Mouse (Mus musculus): ENCODE data around the gene Phf21a. TPM values are rescaled to one million over a fixed set of nuclear protein-coding genes. Genes with fewer than 3 reads are reported as not detected.
"Not testable (repeated sequence)": the region's sequence is repeated elsewhere in the genome, so short reads cannot be mapped to it uniquely, and the experiment has no call there.

The Phf21a gene
- total RNA-seq, 2 experiments from 2014 or later: 121 to 130 TPM

GRCm38 (mm10) chr2:92397436-92397835 is 304.5 kb downstream of the Phf21a start:
- DNase-seq (ENCODE audit: low spot score in 2 of 2): no peak

- not testable (repeated sequence) for DNase-seq (ENCODE audit: low spot score in 2 of 2)
These were observed 307.0 kb downstream of the Phf21a start for GRCm38 (mm10) chr2:92399877-92400276.

GRCm38 (mm10) chr2:92400682-92401081 is 307.8 kb downstream of the Phf21a start:
- DNase-seq (ENCODE audit: low spot score in 2 of 2): no peak

- DNase-seq (ENCODE audit: low spot score in 2 of 2): no peak
These were observed 308.2 kb downstream of the Phf21a start, which contains the start of gene Mapk8ip1 for GRCm38 (mm10) chr2:92401091-92401561. Gene Mapk8ip1 (minus strand): TSS chr2:92401263.

GRCm38 (mm10) chr2:92402591-92403326 is 309.8 kb downstream of the Phf21a start:
- no peak for DNase-seq (ENCODE audit: low spot score in 2 of 2)

- DNase-seq (ENCODE audit: low spot score in 2 of 2): no peak
These were observed 310.9 kb downstream of the Phf21a start for GRCm38 (mm10) chr2:92403776-92404319.

GRCm38 (mm10) chr2:92404737-92405136 is 311.8 kb downstream of the Phf21a start:
- DNase-seq (ENCODE audit: low spot score in 2 of 2): no peak

GRCm38 (mm10) chr2:92405687-92406086 is 312.8 kb downstream of the Phf21a start:
- DNase-seq (ENCODE audit: low spot score in 2 of 2): no peak

- no peak for DNase-seq (ENCODE audit: low spot score in 2 of 2)
These were observed 315.6 kb downstream of the Phf21a start for GRCm38 (mm10) chr2:92408309-92409045.

GRCm38 (mm10) chr2:92411705-92412104 is 318.8 kb downstream of the Phf21a start:
- no peak for DNase-seq (ENCODE audit: low spot score in 2 of 2)

Small RNAs within 50 kb of the gene (microRNA-seq; reads per million reads assigned to microRNA genes)
- gene Mir1955 (4.2 to 9.5 reads per million in 2 experiments), gene Mir7000 (4.0 to 8.5 reads per million in 2 experiments)

Other genes starting within 250 kb of the Phf21a start
- gene Chrm4, start 165.9 kb upstream of the Phf21a start, total RNA-seq (2021): 10 to 100 TPM; 56.6 to 61.4 TPM
- 10 to 100 TPM; 19.0 to 23.8 TPM for gene Mdk, start 160.8 kb upstream of the Phf21a start, total RNA-seq (2021)
- gene Gm9821, start 147.4 kb upstream of the Phf21a start, total RNA-seq (2021): not detected
- 100 to 1,000 TPM; 491 to 526 TPM for gene Dgkz, start 117.3 kb upstream of the Phf21a start, total RNA-seq (2021)
- 1 to 10 TPM; 2.3 to 2.6 TPM for gene Creb3l1, start 68.6 kb upstream of the Phf21a start, total RNA-seq (2021)

Data from left cerebral cortex, adult 18-20 months (tissue).